Mouse (Mus musculus) cerebellum, adult (tissue): Measurements from ENCODE around the gene Olfr1373.
"Not testable (repeated sequence)": the region's sequence is repeated elsewhere in the genome, so short reads cannot be mapped to it uniquely, and the experiment has no call there.

Experiments
- ATAC-seq: cut with Nextera tagmentation; 2 replicates; pipeline ENCODE4 v1.9.2; 2017; ENCODE audit warnings: mild to moderate bottlenecking, moderate library complexity, mixed read lengths; ENCODE audit not compliant: insufficient number of reproducible peaks, low FRiP score, low TSS enrichment

Gene Olfr1373

DNA sequence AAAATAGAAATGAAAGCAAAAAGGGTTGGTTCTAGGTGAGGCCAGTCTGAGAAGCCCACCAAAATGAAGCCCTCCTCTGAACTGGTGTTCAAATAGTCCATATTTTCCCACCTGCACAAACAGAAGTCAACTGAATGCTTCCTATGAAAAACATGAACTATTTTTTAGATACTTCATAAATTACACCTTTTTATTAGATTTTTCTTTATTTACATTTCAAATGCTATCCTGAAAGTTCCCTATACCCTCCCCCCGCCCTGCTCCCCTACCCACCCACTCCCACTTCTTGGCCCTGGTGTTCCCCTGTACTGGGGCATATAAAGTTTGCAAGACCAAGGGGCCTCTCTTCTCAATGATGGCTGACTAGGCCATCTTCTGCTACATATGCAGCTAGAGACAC is at the start of gene Olfr1373:
TSS of gene Olfr1373 (minus strand) at position 101 of the 400 bp plus-strand sequence.
- not testable (repeated sequence) for ATAC-seq

DNA sequence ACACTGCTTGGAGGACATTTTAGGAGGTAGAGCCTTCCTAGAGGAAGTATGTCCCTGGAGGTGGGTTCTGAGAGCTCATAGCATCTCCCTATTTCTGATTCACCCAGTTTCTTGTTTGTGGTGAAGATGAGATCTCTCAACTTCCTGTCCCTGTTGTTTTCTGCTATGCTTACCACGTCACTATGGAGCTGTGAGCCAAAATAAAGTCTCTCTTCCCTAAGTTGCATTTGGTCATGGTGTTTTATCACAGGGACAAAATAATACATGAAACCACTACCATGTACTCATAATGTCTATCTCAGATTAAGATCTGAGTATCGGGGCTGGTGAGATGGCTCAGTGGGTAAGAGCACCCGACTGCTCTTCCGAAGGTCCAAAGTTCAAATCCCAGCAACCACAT is 35.3 kb upstream of the Olfr1373 start:
- not testable (repeated sequence) for ATAC-seq

DNA sequence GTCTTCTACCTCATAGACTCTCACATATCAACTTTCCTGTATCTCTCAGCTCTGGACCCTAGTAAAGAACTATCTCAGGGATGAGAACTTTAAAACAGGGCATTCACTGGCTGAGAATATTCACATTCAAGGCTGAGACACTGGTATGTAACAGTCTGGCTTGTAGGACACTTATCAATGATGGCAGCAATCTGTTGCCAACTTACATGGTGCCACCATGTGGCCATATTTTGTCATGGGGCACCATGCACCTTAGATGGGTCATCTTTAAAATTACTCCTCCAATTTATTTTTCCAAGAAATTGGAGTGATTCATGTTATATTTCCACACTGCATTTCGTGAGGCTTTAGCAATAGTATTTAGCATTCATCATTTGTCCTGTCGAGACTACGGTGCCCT is 34.6 kb upstream of the Olfr1373 start:
- not testable (repeated sequence) for ATAC-seq

DNA sequence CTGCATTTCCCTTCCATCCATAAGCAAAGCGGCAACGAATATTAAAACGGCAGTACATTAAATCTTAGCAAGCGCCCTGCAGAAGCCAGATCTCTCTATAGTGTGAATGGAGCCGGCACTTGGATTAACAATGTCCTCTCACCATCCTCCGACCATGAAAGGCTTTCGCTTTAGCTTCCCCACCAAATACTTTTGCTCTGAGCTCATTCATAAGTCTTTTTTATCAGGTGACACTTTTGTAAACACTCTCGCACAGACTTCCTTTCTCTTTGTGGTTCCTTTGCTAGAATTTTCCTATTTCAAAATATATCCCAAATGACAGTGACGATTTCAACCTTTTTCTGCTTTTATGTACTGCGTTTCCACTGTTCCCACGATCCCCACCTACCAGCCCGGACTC is 23.1 kb upstream of the Olfr1373 start:
- no peak for ATAC-seq

DNA sequence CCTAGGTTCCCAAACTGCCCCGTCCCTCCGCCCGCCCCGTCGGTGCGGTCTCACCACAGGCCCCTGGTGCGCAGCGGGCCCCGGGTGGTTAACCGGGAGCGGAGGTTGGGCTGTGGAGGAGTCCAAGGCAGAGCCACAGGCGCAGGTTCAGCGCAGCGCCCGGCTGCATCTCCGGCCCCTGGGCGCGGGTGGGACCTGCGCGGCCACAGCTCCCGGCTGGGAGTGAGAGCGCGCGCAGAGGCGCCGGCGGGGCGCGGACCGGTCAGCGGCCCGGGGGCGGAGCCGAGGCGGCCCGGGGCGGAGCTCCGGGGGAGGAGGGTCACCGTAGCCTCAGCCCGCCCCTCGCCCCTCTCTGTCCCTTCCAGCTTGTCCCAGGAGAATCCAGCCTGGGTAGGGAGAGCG is 22.6 kb upstream of the Olfr1373 start:
- not testable (repeated sequence) for ATAC-seq

DNA sequence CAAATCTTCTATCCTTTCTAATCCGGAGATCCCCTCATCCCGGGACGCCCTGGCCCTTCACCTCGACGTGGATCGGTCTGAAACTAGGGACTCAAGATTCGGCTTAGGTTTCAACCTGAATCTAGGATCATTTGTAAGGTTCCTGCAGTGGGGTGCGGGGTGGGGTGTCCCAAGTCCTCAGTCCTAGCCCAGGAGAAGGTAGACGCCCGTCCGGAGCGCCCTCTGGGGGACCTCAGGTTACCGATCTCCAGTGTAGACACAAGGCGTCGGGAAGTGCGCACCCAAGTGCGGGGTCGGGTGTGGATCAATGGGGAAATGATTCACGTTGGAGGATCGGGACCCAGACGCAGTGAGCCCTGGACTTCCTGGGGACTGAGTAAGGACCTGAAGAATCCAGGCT is 21.8 kb upstream of the Olfr1373 start:
- ATAC-seq = no peak

DNA sequence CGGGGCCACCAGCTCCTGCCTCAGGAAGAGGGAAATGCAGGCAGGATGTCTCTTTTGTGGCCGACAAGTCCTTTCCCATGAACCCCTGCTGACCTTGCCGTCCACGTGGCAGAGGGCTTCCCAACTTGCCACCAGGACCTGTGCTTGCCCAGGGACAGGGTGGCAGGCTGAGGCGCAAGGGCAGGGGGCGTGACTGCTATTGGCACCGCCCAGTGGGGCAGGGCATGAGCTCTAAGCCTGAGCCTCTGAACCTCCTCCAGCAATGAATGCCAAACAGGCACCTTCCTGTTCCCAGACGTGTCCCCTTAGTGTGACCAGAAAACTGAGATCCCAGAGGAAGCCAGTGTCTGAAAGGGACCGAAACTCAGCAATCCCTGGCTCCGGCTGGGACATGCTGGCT is 18.6 kb upstream of the Olfr1373 start:
- no peak for ATAC-seq

DNA sequence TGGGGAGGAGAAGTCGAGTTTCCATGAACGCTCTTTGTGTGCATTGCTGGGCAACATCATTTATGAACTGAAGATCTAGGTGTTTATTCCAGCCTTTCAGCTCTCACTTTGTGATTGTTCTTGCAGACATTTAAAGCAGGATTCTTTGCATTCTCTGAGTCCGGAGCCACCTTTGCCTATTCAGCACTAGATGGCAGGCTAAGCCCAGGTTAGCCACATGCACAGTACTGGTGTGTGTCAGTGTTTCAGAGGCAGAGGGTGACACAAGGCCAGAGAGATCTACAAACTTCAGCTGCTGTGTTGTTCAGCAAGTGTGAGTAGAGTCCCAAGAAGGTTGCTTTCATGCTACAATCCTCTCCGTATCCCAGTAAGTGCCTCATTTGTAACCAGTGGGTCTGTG is 1.7 kb downstream of the Olfr1373 start:
- ATAC-seq = not testable (repeated sequence)

DNA sequence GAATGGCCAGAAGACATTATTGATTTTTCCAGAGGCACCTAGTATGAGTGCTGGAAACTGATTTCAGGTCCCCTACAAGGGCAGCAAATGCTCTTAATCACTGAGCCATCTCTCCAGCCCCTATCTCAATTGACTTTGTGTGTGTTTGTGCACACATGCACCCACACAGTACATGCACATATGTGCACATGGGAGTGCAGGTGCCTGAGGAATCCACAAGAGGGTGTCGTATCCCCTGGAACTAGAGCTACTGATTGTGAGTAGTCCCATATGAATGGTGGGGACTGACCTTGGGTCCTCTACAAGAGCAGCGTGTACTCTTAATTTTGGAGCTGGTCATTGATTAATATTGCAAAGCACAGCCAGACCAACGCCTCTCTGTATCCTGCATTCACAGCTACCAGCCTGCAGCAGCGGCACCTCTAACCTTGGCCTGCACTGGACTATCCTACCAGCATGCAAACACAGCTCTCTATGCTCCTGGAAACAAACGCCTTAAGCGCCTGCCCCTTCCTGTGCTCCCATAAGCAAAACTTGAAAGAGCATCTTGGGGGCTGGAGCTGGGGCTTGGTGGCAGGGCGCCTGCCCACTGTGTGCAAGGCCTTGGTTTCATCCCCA is 14.8 kb downstream of the Olfr1373 start:
- ATAC-seq = no peak

DNA sequence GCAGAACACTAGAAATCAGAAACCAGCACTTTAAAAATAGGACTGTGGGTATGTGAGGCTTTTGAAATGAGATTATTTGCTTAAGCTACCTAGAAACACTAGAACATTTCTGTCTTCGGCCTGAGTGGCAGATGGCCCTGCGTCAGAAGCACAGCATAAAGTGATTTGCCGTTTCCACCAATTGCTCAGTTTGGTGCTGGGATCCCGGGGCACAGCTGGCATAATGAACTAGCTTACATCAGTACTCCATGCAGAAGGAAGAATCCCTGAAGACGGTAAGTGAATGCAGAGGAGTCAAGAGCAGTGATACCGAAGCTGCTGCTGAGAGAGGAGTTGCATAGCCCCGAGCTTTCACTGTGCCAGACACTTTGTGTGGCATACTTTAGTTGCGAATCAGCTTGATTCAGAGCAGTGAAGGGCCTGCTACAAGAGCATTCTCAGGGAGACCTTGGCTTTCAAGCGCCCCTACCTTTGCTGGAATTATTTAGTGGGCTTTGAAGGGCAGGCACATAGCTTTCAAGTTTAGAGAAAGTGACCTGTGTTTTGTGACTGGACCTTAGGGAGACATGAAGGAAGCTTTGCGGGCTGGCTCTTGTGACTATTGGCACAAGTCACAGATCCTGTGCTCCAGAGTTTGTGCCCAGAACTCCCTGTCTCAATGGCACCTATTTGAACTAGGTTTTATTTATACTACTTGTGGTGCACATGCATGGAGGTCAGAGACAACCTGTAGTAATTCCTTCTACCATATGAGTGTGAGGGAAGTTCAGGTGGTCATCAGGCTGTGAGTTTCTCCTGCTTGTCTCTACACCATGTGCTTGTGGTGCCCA is 15.5 kb downstream of the Olfr1373 start:
- ATAC-seq = no peak

DNA sequence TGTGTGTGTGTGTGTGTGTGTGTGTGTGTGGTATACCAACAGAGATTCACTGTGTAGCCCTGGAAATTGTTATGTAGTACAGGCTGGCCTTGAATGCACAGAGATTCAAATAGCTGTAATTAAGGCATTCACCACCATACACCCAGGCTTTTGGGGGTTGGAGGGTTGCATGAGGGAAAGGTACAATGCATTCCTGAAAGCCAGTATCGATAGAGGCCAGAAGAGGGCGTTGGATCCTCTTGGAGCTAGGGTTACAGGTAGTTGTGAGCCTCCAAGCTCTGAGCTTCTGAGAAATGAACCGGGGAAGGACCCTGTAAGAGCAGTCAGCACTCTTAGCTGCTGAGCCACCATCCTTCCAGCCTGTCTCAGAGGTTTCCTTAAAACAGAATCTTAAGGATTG is 16.2 kb downstream of the Olfr1373 start:
- no peak for ATAC-seq

DNA sequence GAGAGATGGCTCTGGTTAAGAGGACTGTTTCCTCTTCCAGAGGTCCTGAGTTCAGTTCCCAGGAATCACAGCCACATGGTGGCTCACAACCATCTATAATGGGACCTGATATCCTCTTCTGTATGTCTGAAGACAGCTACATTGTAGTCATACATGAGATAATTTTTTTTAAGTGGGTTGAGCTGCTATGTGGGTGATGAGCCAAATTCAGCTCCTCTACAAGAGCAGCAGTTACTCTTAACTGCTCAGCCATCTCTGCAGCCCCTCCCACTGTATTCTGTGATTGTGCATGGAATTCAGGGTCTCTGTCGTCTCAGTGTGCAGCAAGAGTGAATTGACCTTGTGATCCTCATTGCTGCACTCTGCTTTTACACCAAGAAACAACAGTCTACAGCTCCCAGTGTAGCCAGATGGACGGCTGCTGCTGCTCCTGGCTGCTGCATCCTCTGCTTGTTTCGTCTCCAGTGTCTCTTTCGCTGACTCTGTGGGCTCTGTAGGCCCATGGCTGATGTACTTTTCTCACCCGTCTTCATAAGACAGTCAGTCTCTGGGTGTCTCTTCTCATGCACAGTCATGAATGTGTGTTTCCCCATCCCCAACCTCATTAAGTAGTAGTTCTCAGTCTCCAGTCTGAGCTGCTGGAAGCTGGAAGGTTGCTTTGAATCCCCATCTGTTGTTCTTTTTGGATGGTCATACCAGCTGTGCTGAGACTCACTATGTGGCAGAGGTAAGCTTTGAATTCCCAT is 16.8 kb downstream of the Olfr1373 start:
- no peak for ATAC-seq

DNA sequence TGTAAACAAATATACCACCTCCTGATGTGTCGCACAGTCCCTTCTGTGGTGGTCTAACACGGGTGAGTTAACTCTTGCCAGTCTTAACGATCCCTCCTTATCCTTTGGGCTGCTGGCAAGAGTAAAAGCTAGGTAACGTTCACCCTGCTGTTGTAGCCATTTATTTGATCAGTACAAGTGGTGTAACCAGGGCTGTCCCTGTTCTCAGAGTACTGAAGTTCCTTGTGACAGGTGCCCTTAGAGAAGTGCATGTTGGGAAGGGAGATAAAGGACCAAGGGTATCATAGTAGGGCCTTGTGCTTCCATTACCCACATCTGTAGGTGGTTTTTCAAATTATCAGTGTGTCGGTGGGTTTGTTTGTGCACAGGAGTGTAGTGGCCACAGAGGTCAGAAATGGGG is 17.6 kb downstream of the Olfr1373 start:
- ATAC-seq = no peak

DNA sequence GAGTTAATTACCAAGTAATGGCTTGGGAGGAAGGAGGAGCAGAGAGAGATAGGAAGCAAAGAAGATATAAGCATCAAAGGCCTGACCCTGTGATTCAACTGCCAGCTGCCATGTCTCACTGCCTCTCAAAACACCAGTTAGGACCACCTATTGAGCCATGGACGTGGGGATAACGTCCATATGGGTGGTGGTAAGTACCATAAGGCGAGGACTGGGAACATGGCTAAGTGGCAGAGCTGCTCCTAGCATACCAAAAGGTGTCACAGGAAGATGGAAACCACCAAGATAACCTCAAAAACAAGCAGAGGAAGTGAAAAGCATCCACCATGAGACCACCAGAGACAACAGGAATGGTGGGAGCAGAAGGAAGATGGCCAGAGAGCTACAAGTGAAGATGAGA is 18.2 kb downstream of the Olfr1373 start:
- ATAC-seq = no peak

DNA sequence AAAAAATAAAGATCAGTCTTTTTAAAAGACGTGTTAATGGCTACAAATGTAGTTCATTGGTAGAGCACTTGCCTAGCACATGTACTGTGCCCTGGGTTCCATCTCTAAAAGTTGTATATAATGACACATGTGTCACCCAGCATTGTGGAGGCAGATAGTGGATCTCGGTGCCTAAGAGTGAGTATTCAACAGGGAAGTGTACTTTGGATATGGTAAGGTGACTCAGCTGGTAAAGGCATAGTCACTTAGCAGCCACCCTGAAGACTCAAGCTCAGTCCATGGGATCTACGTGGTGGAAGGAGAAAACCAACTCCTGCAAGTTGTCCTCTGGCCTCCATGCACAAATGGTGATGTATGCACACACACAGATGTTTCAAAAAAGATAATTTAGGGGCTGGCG is 20.9 kb downstream of the Olfr1373 start:
- ATAC-seq = no peak

DNA sequence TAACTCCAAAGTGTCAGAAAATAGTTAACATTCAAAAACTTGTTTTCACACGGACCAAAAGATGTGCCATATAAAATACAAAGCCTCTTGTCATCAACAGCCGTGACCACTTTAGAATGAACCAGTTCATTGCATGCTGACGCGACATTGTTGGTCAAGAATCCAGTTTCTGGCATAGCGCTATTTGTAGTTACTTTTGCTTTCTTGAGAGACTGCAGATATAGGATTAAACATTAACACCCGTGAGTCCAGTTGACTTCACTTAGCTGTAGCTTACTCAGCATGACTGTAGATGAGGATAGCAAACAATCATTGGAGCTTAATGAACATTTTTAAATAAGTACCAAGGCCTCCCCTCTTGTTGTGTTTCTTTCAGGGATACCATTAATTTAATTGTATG is 23.3 kb downstream of the Olfr1373 start:
- no peak for ATAC-seq

DNA sequence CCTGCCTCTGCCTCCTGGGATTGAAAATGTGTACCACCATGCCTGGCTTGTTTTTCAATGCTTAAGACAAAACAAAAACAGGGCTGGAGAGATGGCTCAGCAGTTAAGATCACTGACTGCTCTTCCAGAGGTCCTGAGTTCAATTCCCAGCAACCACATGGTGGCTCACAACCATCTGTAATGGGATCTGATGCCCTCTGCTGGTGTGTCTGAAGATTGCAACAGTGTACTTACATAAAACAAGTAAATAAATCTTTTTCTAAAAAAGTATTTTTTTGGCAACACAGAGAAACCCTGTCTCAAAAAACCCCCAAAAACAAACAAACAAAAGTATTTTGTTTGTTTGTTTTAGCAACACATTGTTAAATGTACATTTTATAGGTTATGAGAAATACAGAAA is 24.9 kb downstream of the Olfr1373 start:
- not testable (repeated sequence) for ATAC-seq

DNA sequence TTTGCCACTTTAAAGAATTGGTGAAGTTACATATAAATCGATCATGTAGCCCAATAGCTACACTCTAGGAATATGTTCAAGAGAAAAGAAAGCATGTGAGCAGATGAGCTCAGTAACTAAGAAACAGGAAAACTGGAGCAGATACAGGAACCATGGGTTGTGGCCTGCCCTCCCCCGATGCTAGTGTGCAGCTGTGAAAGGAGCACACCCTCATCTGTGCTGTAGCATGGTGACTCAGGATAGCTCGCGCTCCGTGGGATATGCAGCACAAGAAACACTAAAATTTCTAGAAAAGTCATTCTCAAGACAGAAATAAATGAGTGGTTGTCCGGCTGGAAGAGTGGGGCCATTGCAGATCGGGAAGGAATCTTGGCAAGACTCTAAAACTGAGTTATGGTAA is 28.2 kb downstream of the Olfr1373 start:
- ATAC-seq = no peak

DNA sequence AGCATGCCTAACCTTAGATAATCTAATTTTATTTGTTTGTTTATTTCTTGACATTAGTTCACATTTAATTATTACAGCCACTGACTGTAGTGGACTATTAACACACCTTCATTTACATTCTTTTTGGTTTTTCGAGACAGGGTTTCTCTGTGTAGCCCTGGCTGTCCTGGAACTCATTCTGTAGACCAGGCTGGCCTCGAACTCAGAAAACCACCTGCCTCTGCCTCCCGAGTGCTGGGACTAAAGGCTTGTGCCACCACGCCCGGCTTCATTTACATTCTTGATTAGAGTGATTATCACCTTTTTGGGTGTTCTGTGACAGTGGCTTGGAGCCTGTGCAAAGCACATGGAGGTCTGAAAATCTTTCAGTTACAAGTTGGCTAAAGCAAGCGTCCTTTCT is 29.2 kb downstream of the Olfr1373 start:
- ATAC-seq = not testable (repeated sequence)

DNA sequence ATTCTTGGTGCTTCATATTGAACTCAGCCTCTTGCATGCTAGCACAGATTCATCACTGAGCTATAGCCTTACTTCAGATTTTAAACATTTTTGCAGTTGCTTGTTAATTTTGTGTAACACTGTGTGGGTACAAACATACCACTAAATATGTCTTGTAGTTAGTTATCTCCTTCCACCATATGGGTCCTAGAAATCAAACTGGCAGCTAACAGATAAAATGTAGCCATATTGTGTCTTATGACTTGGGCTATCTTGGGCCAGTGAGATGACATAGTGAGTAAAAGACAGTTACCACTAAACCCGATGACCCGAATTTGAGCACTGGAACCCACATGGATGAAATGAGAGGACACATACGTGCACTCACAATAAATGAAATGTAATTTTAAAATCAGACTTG is 29.8 kb downstream of the Olfr1373 start:
- no peak for ATAC-seq

DNA sequence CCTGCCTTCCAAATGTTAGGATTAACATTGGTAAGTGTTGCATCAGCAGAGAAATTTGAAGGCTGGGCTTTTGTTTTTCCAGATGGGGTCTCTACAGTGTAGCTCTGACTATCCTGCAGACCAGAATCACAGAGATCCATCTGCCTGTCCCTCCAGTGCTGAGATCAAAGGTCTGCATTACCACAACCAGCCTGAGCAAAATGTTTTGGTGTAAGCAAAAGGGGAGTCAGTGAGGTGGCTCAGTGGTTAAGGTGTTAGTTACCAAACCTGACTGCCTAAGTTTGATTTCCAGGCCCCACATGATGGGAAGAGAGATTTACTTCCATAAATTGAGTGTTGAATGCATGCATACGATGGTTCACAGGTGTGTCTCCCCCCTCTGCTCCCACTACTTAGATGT is 35.9 kb downstream of the Olfr1373 start:
- no peak for ATAC-seq
